Mouse (Mus musculus) bone marrow macrophage, adult 2 months (primary cell): ENCODE measurements around the gene Nxpe3.

Experiments used
- CTCF ChIP-seq: IDR thresholded peaks from 2 replicates; pipeline ENCODE4 v1.5.1; 2012; ENCODE audit warnings: low read depth, mild to moderate bottlenecking, low read length, moderate library complexity
- POLR2A ChIP-seq: IDR thresholded peaks from 2 replicates; pipeline ENCODE4 v1.6.1; 2012; ENCODE audit warnings: mild to moderate bottlenecking, low read depth, low read length, borderline replicate concordance

- TF ChIP-seq POLR2A (no peak), CTCF (no peak)
Observed at GRCm38 (mm10) chr16:55798845-55799244, 96.2 kb downstream of the Nxpe3 start.
